Mouse (Mus musculus): ENCODE measurements around the gene Il1r1.

GRCm38 (mm10) chr1:40190837-40191236, 34.0 kb upstream of the Il1r1 start:
- TF ChIP-seq CTCF (IDR thresholded peaks at IDR 0.05 in 2 of 3, conservative IDR thresholded peaks at IDR 0.05 in 1 of 3; ENCODE audit: control insufficient read depth in 1 of 3, insufficient read depth in 1 of 3, low read depth in 2 of 3, low read length in 3 of 3, poor library complexity in 1 of 3, severe bottlenecking in 1 of 3): no peak
- no peak for TF ChIP-seq UBTF (IDR thresholded peaks at IDR 0.05; ENCODE audit: borderline replicate concordance, insufficient read depth, low read depth, low read length)
- no peak for TF ChIP-seq CHD2 (IDR thresholded peaks at IDR 0.05; ENCODE audit: low read length)
- TF ChIP-seq POLR2A (IDR thresholded peaks at IDR 0.05; ENCODE audit: control insufficient read depth in 1 of 2, insufficient read depth in 1 of 2, low read depth in 1 of 2, low read length in 2 of 2, poor library complexity in 1 of 2): no peak
- no peak for TF ChIP-seq NRF1 (IDR thresholded peaks at IDR 0.05; ENCODE audit: insufficient read depth, low read depth, low read length, poor library complexity, severe bottlenecking)

Measured in MEL (cell line).